Mouse (Mus musculus): ENCODE data around the gene Tex21.

DNA sequence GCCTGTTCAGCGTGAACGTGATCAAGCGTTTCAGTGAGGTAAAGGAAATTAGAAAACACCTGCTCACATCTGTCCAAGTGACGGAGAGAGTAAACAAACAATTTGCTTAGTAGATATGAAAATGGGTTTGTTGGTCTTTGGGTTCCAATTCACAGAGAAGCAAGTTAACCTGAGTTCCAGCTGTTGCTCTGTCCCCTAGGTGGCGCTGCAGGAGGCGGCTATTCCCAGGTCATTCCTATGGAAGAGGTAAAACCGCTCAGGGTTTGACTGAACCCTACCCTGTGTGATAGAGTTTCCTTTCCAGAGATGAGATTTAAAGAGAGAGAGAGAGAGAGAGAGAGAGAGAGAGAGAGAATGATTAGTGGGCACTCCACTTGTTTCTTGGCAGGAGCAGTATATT, 46.6 kb upstream of the Tex21 start:
- TF ChIP-seq POLR2A (IDR thresholded peaks at IDR 0.05; ENCODE audit: control insufficient read depth in 1 of 2, insufficient read depth in 1 of 2, low read depth in 1 of 2, low read length in 2 of 2, poor library complexity in 1 of 2) (no peak), CTCF (IDR thresholded peaks at IDR 0.05 in 2 of 3, conservative IDR thresholded peaks at IDR 0.05 in 1 of 3; ENCODE audit: control insufficient read depth in 1 of 3, insufficient read depth in 1 of 3, low read depth in 2 of 3, low read length in 3 of 3, poor library complexity in 1 of 3, severe bottlenecking in 1 of 3) (peak; percentile 69 to 86 (median 77)), KAT2A (conservative IDR thresholded peaks at IDR 0.05; ENCODE audit: low read depth, low read length) (no peak), CHD2 (IDR thresholded peaks at IDR 0.05; ENCODE audit: low read length) (no peak), NRF1 (IDR thresholded peaks at IDR 0.05; ENCODE audit: insufficient read depth, low read depth, low read length, poor library complexity, severe bottlenecking) (no peak), ZKSCAN1 (IDR thresholded peaks at IDR 0.05; ENCODE audit: low read depth, low read length) (no peak), TAL1 (IDR thresholded peaks at IDR 0.05; ENCODE audit: low read length) (no peak), TBP (IDR thresholded peaks at IDR 0.05; ENCODE audit: low read depth, low read length) (no peak), CHD1 (IDR thresholded peaks at IDR 0.05; ENCODE audit: low read depth, low read length) (no peak)

Measured in MEL (cell line).